In the genomic region with DNA sequence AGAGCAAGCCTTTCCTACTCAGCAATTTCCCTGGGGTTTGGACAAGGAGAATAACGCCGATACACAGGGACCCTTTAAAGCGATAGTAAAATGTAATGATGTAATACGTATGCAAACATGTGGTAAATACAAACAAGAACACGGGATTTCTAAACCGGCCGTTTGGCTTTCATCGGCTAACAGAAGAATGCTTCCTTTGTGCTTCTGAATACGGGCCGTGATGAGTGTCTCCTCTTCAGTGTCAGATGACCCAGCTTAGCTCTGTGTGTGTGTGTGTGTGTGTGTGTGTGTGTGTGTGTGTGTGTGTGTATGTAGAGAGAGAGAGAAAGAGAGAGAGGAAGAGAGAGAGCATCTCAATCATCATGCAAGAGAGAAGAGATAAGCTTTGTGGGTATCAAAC, we compare ENCODE assay signal across 21 mouse cellular contexts. TPM values are rescaled to one million over a fixed set of nuclear protein-coding genes. Genes with fewer than 3 reads are reported as not detected.
DNase-seq lines count a peak whose midpoint lies in the region; ATAC-seq lines count a peak whose summit lies in the region.
"Had no signal": no experiment of that assay in that cellular context is flagged by ENCODE, and none has a peak within 500 bp of the region (broad histone marks: within the 10 kb centered on the region; RNA-seq: fewer than 3 reads in every experiment).

No protein-coding gene starts in this region.

- H3K9ac ChIP-seq in hindbrain, embryonic 13.5 days: no peak overlapping the region
- H3K9ac ChIP-seq in hindbrain, embryonic 11.5 days (ENCODE audit: low read depth, low read length): no peak overlapping the region
- no peak overlapping the region for H3K9ac ChIP-seq in neural tube, embryonic 12.5 days
- H3K9ac ChIP-seq in hindbrain, embryonic 16.5 days (ENCODE audit: low read depth, low read length): no peak overlapping the region
- H3K9ac ChIP-seq: heart, embryonic 12.5 days; liver, postnatal 0 days had no signal

- no peaks in the 10 kb centered on the region for H3K9me3 ChIP-seq in hindbrain, embryonic 13.5 days
- H3K9me3 ChIP-seq in hindbrain, embryonic 11.5 days (ENCODE audit: control insufficient read depth, low read length): no peaks in the 10 kb centered on the region
- H3K9me3 ChIP-seq in neural tube, embryonic 12.5 days: no peaks in the 10 kb centered on the region
- H3K9me3 ChIP-seq in hindbrain, embryonic 16.5 days (ENCODE audit: control insufficient read depth, low read length): no peaks in the 10 kb centered on the region
- H3K9me3 ChIP-seq: embryonic facial prominence, embryonic 10.5 days; heart, embryonic 12.5 days; limb, embryonic 10.5 days; megakaryocyte, embryonic 14.5 days had no signal

- 40% methylated on average over 10 of the region's 10 CpGs for WGBS in hindbrain, embryonic 13.5 days
- 65% methylated on average over 10 of the region's 10 CpGs for WGBS in hindbrain, embryonic 11.5 days
- 54% methylated on average over 10 of the region's 10 CpGs for WGBS in neural tube, embryonic 12.5 days
- 48% methylated on average over 10 of the region's 10 CpGs for WGBS in hindbrain, embryonic 16.5 days

- H3K27me3 ChIP-seq in hindbrain, embryonic 13.5 days: no peaks in the 10 kb centered on the region
- H3K27me3 ChIP-seq in hindbrain, embryonic 11.5 days (ENCODE audit: control insufficient read depth, insufficient read depth, low read length): no peaks in the 10 kb centered on the region
- no peaks in the 10 kb centered on the region for H3K27me3 ChIP-seq in neural tube, embryonic 12.5 days (replicated peaks)
- no peaks in the 10 kb centered on the region for H3K27me3 ChIP-seq in hindbrain, embryonic 16.5 days (replicated peaks; ENCODE audit: control insufficient read depth, insufficient read depth, low read length)
- H3K27me3 ChIP-seq: heart, embryonic 12.5 days had no signal

- 0 out of 2 replicates have a peak overlapping the region, but pooled peaks have one; percentile 15 for H3K4me2 ChIP-seq in hindbrain, embryonic 13.5 days
- H3K4me2 ChIP-seq in hindbrain, embryonic 11.5 days (replicated peaks; ENCODE audit: low read depth, low read length): no peak overlapping the region
- H3K4me2 ChIP-seq in neural tube, embryonic 12.5 days (replicated peaks): 0 out of 2 replicates have a peak overlapping the region, but pooled peaks have one; percentile 17
- H3K4me2 ChIP-seq in hindbrain, embryonic 16.5 days (ENCODE audit: low read length): peak overlapping the region; percentile 14; the same call in 1 of the 2 replicates
- H3K4me2 ChIP-seq: heart, embryonic 12.5 days had no signal

- H3K36me3 ChIP-seq in hindbrain, embryonic 13.5 days: no peaks in the 10 kb centered on the region
- H3K36me3 ChIP-seq in hindbrain, embryonic 11.5 days (ENCODE audit: control insufficient read depth, insufficient read depth, low read length): no peaks in the 10 kb centered on the region
- no peaks in the 10 kb centered on the region for H3K36me3 ChIP-seq in neural tube, embryonic 12.5 days
- H3K36me3 ChIP-seq in hindbrain, embryonic 16.5 days (ENCODE audit: control insufficient read depth, insufficient read depth, low read length): no peaks in the 10 kb centered on the region
- H3K36me3 ChIP-seq: embryonic facial prominence, embryonic 10.5 days; heart, embryonic 12.5 days; limb, embryonic 10.5 days had no signal

- no peak for DNase-seq in hindbrain, embryonic 11.5 days (ENCODE audit: low spot score)
- DNase-seq in neural tube, embryonic 10.5 days (ENCODE audit: extremely low spot score, low spot score): no peak
- peak; percentile 34 for DNase-seq in telencephalon, adult 2 months (ENCODE audit: low read depth, low spot score)
- no peak for DNase-seq in cerebellum, postnatal 25 days
- DNase-seq: adrenal gland, adult 8-10 months; cerebellum, postnatal 36 days; heart, adult 11 months; heart, postnatal 14 days; kidney, adult 2 months; kidney, postnatal 10 days; liver, postnatal 0 days; lung, postnatal 14 days; thymus, postnatal 25 days had no signal

- H3K4me3 ChIP-seq in hindbrain, embryonic 13.5 days: no peak overlapping the region
- no peak overlapping the region for H3K4me3 ChIP-seq in hindbrain, embryonic 11.5 days (ENCODE audit: low read depth, low read length)
- H3K4me3 ChIP-seq in neural tube, embryonic 12.5 days: no peak overlapping the region
- H3K4me3 ChIP-seq in hindbrain, embryonic 16.5 days (ENCODE audit: low read length): no peak overlapping the region
- H3K4me3 ChIP-seq: embryonic facial prominence, embryonic 10.5 days; heart, embryonic 12.5 days; limb, embryonic 10.5 days; megakaryocyte, embryonic 14.5 days had no signal

- H3K27ac ChIP-seq in hindbrain, embryonic 13.5 days: no peak overlapping the region
- H3K27ac ChIP-seq in hindbrain, embryonic 11.5 days (ENCODE audit: low read depth, low read length): no peak overlapping the region
- peak overlapping the region; percentile 27; the same call in 1 of the 2 replicates for H3K27ac ChIP-seq in neural tube, embryonic 12.5 days
- no peak overlapping the region for H3K27ac ChIP-seq in hindbrain, embryonic 16.5 days (ENCODE audit: low read depth, low read length)
- H3K27ac ChIP-seq: embryonic facial prominence, embryonic 10.5 days; limb, embryonic 10.5 days had no signal

- no peak for ATAC-seq in hindbrain, embryonic 13.5 days (ENCODE audit: low FRiP score)
- ATAC-seq in hindbrain, embryonic 11.5 days (ENCODE audit: low FRiP score): no peak
- no peak for ATAC-seq in neural tube, embryonic 12.5 days (ENCODE audit: low FRiP score, low read depth)
- no peak for ATAC-seq in hindbrain, embryonic 16.5 days
- ATAC-seq: inflammation-experienced regulatory T-cells, adult 6 months; liver, postnatal 0 days had no signal

- peaks cover 24% of the 10 kb centered on the region for H3K4me1 ChIP-seq in hindbrain, embryonic 13.5 days (replicated peaks)
- no peaks in the 10 kb centered on the region for H3K4me1 ChIP-seq in hindbrain, embryonic 11.5 days (replicated peaks; ENCODE audit: control insufficient read depth, insufficient read depth, low read length)
- H3K4me1 ChIP-seq in neural tube, embryonic 12.5 days: peaks cover 16% of the 10 kb centered on the region; the same call in 1 of the 2 replicates
- H3K4me1 ChIP-seq in hindbrain, embryonic 16.5 days (ENCODE audit: control insufficient read depth, insufficient read depth, low read depth, low read length): peaks cover 12% of the 10 kb centered on the region

RNA-seq across cellular contexts. Expression of gene Mxi1, which starts 27.7 kb away (rescaled TPM):
- 39.7 and 54.5 TPM in 2 replicates for polyA plus RNA-seq in hindbrain, embryonic 13.5 days (2015; fragmentation: Nextera tagmentation; extraction: Ambion mirVana)
- 59.6 and 73.7 TPM in 2 replicates for polyA plus RNA-seq in hindbrain, embryonic 11.5 days (2014; fragmentation: Nextera tagmentation; extraction: Ambion mirVana)
- polyA plus RNA-seq in neural tube, embryonic 12.5 days (2016; fragmentation: Nextera tagmentation; extraction: Ambion mirVana): 67.6 and 74.8 TPM in 2 replicates
- 18.9 and 27.8 TPM in 2 replicates for polyA plus RNA-seq in hindbrain, embryonic 16.5 days (2015; fragmentation: Nextera tagmentation; extraction: Ambion mirVana)
